8 mouse cellular contexts compared by ENCODE assay signal in genomic region chrX:136741651-136742201, GRCm38 (mm10). TPM values are rescaled to one million over a fixed set of nuclear protein-coding genes. Genes with fewer than 3 reads are reported as not detected.
DNase-seq lines count a peak whose midpoint lies in the region; ATAC-seq and TF ChIP-seq lines count a peak whose summit lies in the region.

No protein-coding gene starts in this region.

- peak overlapping the region; percentile 69 for H3K4me3 ChIP-seq in embryonic fibroblast, embryonic 13.5 days (ENCODE audit: insufficient read depth, low read length)
- H3K4me3 ChIP-seq in heart, embryonic 14.5 days (ENCODE audit: control insufficient read depth in 1 of 2, insufficient read depth in 1 of 2, low read depth in 1 of 2, low read length in 2 of 2): peak overlapping the region; percentile 40 to 89
- peak overlapping the region; percentile 97 for H3K4me3 ChIP-seq in lung, adult 2 months (replicated peaks; ENCODE audit: extremely low read depth, low read depth, low read length)
- H3K4me3 ChIP-seq in olfactory bulb, adult 2 months (ENCODE audit: insufficient read depth, low read depth, low read length): peak overlapping the region; percentile 60
- H3K4me3 ChIP-seq in thymus, adult 2 months (ENCODE audit: control insufficient read depth, insufficient read depth, low read length): peak overlapping the region; percentile 63

- peak overlapping the region; percentile 66 for H3K4me2 ChIP-seq in heart, embryonic 14.5 days (ENCODE audit: low read length)

- no peaks in the 10 kb centered on the region for H3K4me1 ChIP-seq in embryonic fibroblast, embryonic 13.5 days (ENCODE audit: control insufficient read depth, insufficient read depth, low read length)
- peaks cover 2 to 3% of the 10 kb centered on the region in 2 experiments; a peak in 2 of 4 replicates for H3K4me1 ChIP-seq in heart, embryonic 14.5 days (ENCODE audit: control insufficient read depth in 2 of 2, insufficient read depth in 2 of 2, low read length in 2 of 2)
- no peaks in the 10 kb centered on the region for H3K4me1 ChIP-seq in lung, adult 2 months (ENCODE audit: control insufficient read depth, insufficient read depth, low read length)
- no peaks in the 10 kb centered on the region for H3K4me1 ChIP-seq in olfactory bulb, adult 2 months (ENCODE audit: control insufficient read depth, insufficient read depth, low read length)
- H3K4me1 ChIP-seq in thymus, adult 2 months (replicated peaks; ENCODE audit: control insufficient read depth, insufficient read depth, low read length): no peaks in the 10 kb centered on the region

- peak; percentile 71 for TF ChIP-seq POLR2A in embryonic fibroblast, embryonic 13.5 days (IDR thresholded peaks at IDR 0.05; ENCODE audit: low read depth, low read length)
- TF ChIP-seq POLR2A in lung, adult 2 months (IDR thresholded peaks at IDR 0.05; ENCODE audit: borderline replicate concordance, extremely low read depth, low read depth, low read length): peak; percentile 50; the same call in 1 of the 2 replicates
- no peak; the same call in 1 of the 2 replicates for TF ChIP-seq POLR2A in olfactory bulb, adult 2 months (IDR thresholded peaks at IDR 0.05; ENCODE audit: insufficient read depth, low read depth, low read length)
- TF ChIP-seq POLR2A in thymus, adult 2 months (IDR thresholded peaks at IDR 0.05; ENCODE audit: control insufficient read depth, extremely low read depth, insufficient read depth, low read length, poor library complexity): no peak

- no peak for TF ChIP-seq CTCF in embryonic fibroblast, embryonic 13.5 days (IDR thresholded peaks at IDR 0.05; ENCODE audit: borderline replicate concordance, insufficient read depth, low read length)
- TF ChIP-seq CTCF in lung, adult 2 months (IDR thresholded peaks at IDR 0.05; ENCODE audit: insufficient read depth, low read length): no peak
- TF ChIP-seq CTCF in olfactory bulb, adult 2 months (IDR thresholded peaks at IDR 0.05; ENCODE audit: insufficient read depth, low read depth, low read length): no peak
- no peak for TF ChIP-seq CTCF in thymus, adult 2 months (IDR thresholded peaks at IDR 0.05; ENCODE audit: borderline replicate concordance, control insufficient read depth, extremely low read depth, insufficient read depth, low read length, poor library complexity)

- peak overlapping the region; percentile 99 for H3K27ac ChIP-seq in embryonic fibroblast, embryonic 13.5 days (ENCODE audit: insufficient read depth, low read length)
- peak overlapping the region; percentile 88 to 99 for H3K27ac ChIP-seq in heart, embryonic 14.5 days (replicated peaks in 1 of 2; ENCODE audit: control insufficient read depth in 1 of 2, insufficient read depth in 1 of 2, low read depth in 2 of 2, low read length in 2 of 2)
- H3K27ac ChIP-seq in olfactory bulb, adult 2 months (ENCODE audit: insufficient read depth, low read depth, low read length): peak overlapping the region; percentile 91
- peak overlapping the region; percentile 84 for H3K27ac ChIP-seq in thymus, adult 2 months (ENCODE audit: control insufficient read depth, insufficient read depth, low read length)

- WGBS in heart, embryonic 14.5 days: 32% methylated on average over 43 of the region's 46 CpGs
- WGBS in lung, adult 2 months: 38% methylated on average over 46 of the region's 46 CpGs
- 27% methylated on average over 45 of the region's 46 CpGs for WGBS in olfactory bulb, adult 2 months
- WGBS in thymus, adult 2 months: 2% methylated on average over 38 of the region's 46 CpGs

- peak overlapping the region; percentile 70 for H3K9ac ChIP-seq in heart, embryonic 14.5 days (ENCODE audit: low read length)

- peaks cover 19% of the 10 kb centered on the region for H3K36me3 ChIP-seq in heart, embryonic 14.5 days (ENCODE audit: control insufficient read depth, insufficient read depth, low read length)
- peaks cover 3% of the 10 kb centered on the region; the same call in 1 of the 2 replicates for H3K36me3 ChIP-seq in thymus, adult 2 months (ENCODE audit: control insufficient read depth, insufficient read depth, low read length)

- no peaks in the 10 kb centered on the region for H3K9me3 ChIP-seq in heart, embryonic 14.5 days (ENCODE audit: control insufficient read depth, low read length)

- ATAC-seq in heart, embryonic 14.5 days (ENCODE audit: insufficient number of reproducible peaks, insufficient read depth, low FRiP score, low read depth): peak; percentile 76

- H3K27me3 ChIP-seq in heart, embryonic 14.5 days (ENCODE audit: control insufficient read depth, insufficient read depth, low read length): no peaks in the 10 kb centered on the region
- no peaks in the 10 kb centered on the region for H3K27me3 ChIP-seq in thymus, adult 2 months (ENCODE audit: control insufficient read depth, insufficient read depth, low read length)

- peak; percentile 83 to 84 for DNase-seq in B cell, adult 2 months
- peak; percentile 79 for DNase-seq in adrenal gland, postnatal 25 days
- DNase-seq in kidney, postnatal 36 days: peak; percentile 73 to 88
- peak; percentile 82 for DNase-seq in lung, adult 2 months
- DNase-seq in thymus, adult 2 months: peak; percentile 75

RNA-seq across cellular contexts. Expression of gene Morf4l2, which starts 1.8 kb away (rescaled TPM):
- 257 and 345 TPM in 2 replicates for total RNA-seq in adrenal gland, postnatal 25 days (2021)
- 634 and 777 TPM in 2 replicates for polyA plus RNA-seq in embryonic fibroblast, embryonic 13.5 days (2011; ENCODE audit: insufficient read length, low read depth, missing spikeins)
- 324 and 341 TPM in 2 replicates for polyA plus RNA-seq in heart, embryonic 14.5 days (2014; fragmentation: Nextera tagmentation; extraction: Ambion mirVana)
- 24.2 and 43.0 TPM in 2 replicates for polyA plus RNA-seq in lung, adult 2 months (2012; rRNA removed)
- 434 TPM in 1 of 2 replicates, not detected in the other for polyA plus RNA-seq in olfactory bulb, adult 2 months (2012; ENCODE audit: insufficient read depth, insufficient read length, low replicate concordance, missing spikeins)
- 27.7 and 37.1 TPM in 2 replicates for polyA plus RNA-seq in thymus, adult 2 months (2012; rRNA removed)

RNA-seq across cellular contexts. Expression of gene Tceal1, which starts 33.9 kb away (rescaled TPM):
- total RNA-seq in adrenal gland, postnatal 25 days (2021): 8.2 and 10.1 TPM in 2 replicates
- 6.1 and 7.6 TPM in 2 replicates for polyA plus RNA-seq in embryonic fibroblast, embryonic 13.5 days (2011; ENCODE audit: insufficient read length, low read depth, missing spikeins)
- 11.3 and 12.0 TPM in 2 replicates for polyA plus RNA-seq in heart, embryonic 14.5 days (2014; fragmentation: Nextera tagmentation; extraction: Ambion mirVana)
- 1.0 and 2.2 TPM in 2 replicates for polyA plus RNA-seq in lung, adult 2 months (2012; rRNA removed)
- not detected in 2 replicates for polyA plus RNA-seq in olfactory bulb, adult 2 months (2012; ENCODE audit: insufficient read depth, insufficient read length, low replicate concordance, missing spikeins)
- 0.06 and 0.18 TPM in 2 replicates for polyA plus RNA-seq in thymus, adult 2 months (2012; rRNA removed)

RNA-seq across cellular contexts. Expression of gene Glra4, which starts 38.2 kb away (rescaled TPM):
- total RNA-seq in adrenal gland, postnatal 25 days (2021): not detected in 2 replicates
- polyA plus RNA-seq in embryonic fibroblast, embryonic 13.5 days (2011; ENCODE audit: insufficient read length, low read depth, missing spikeins): not detected in 2 replicates
- 0.12 and 0.15 TPM in 2 replicates for polyA plus RNA-seq in heart, embryonic 14.5 days (2014; fragmentation: Nextera tagmentation; extraction: Ambion mirVana)
- polyA plus RNA-seq in lung, adult 2 months (2012; rRNA removed): not detected in 2 replicates
- not detected in 2 replicates for polyA plus RNA-seq in olfactory bulb, adult 2 months (2012; ENCODE audit: insufficient read depth, insufficient read length, low replicate concordance, missing spikeins)
- not detected in 2 replicates for polyA plus RNA-seq in thymus, adult 2 months (2012; rRNA removed)

Comparison
In these comparisons a context has a peak if more than half of its experiments do, and no peak if none do; other contexts are left out.
1. Peak in every context shown above with its lines: DNase-seq, ATAC-seq, H3K4me3 ChIP-seq and H3K27ac ChIP-seq.
2. POLR2A ChIP-seq: peak in embryonic fibroblast, embryonic 13.5 days (single experiment) and lung, adult 2 months (single experiment); none in olfactory bulb, adult 2 months (single experiment) and thymus, adult 2 months (single experiment).